Mouse (Mus musculus): ENCODE measurements around the gene Cyp2g1. TPM values are rescaled to one million over a fixed set of nuclear protein-coding genes. Genes with fewer than 3 reads are reported as not detected.
"Not testable (repeated sequence)": the region's sequence is repeated elsewhere in the genome, so short reads cannot be mapped to it uniquely, and the experiment has no call there.

Cyp2g1 gene
- not detected for total RNA-seq (2021)

DNA sequence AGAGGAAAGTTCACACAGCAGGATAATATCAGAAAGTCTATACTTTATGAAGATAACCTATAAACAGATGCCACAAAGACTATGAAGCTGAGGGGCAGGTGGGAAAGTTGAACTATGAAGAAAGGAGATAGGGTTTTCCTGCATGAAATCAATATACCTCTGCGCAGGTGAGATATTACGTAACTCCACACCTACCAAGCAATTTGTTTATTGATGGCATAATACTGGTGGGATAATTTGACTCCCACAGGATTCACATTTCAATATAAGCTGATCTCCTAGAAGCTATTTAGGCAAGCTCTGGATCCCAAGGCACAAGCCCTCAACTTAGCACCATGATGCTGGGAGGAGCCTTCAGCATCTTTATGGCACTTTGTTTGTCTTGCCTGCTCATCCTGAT lies at the start of gene Cyp2g1:
Gene Cyp2g1 (plus strand): TSS at position 301 of the 400 bp plus-strand sequence.
- intact Hi-C loops (cut with DNase I), result no loop called here
- no peak for DNase-seq (ENCODE audit: low spot score in 2 of 2)

- intact Hi-C loops (cut with DNase I), result no loop called here
- no peak for DNase-seq (ENCODE audit: low spot score in 2 of 2)
Observed at GRCm38 (mm10) chr7:26767084-26767483, 41.6 kb upstream of the Cyp2g1 start.

DNA sequence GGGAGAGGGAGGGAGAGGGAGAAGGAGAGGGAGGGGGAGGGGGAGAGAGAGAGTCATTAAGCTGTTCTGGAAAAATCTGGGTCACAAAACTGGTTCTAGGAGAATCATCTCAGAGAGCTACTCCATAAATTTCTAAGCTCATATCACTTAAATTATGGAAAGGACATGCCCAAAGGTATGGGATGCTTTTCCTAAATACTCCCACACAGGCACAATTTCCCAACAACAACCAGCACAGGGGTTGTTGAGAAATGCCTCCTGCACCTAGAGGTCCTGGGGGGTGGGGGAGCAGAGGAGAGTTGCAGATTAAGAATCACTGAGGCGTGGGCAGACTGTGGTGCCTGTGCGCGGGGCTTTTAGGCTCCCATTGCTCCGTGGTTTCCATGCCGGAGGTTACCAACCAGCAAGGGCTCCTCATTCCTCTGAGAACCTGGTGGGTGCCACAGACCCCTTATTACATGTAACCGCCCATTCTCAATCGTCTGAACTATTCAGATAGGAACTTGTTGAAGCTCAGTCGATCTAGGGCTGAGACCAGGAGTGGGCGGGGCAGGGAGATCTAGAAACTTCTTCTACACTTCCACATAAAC lies 38.7 kb upstream of the Cyp2g1 start:
- intact Hi-C loops (cut with DNase I), result no loop called here
- no peak for DNase-seq (ENCODE audit: low spot score in 2 of 2)

DNA sequence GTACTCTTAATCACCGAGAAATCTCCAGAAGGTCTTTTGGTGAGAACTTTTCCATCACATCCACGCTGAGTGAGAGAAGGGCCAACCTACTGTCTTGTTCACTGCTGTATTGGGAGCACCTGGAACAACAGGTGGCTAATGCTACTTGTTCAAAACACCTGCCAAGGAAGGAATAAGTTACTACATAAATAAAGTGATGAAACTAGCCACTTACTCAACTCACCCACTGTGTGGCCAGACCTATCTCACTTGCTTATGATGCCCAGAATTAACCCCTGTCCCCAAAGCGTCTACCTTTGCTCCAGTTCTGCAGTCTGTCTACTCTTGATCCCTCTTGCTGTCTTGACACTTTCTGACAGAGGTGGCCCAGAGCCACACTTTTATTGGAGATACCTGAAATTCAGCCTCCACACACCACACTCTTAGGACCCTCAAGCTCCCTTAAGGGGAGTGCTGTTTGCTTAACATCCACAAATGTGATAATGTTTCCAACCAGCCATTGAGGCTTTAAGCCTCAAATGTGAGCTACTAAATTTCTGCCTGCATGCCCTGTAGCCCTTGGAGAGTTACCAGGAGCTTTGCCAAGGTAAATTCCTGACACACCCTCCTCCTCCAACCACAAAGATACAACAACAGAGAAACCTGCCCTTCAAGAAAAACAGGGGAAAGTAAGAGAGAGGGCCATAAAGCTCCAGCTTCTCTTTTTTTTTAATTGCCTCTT lies 35.7 kb upstream of the Cyp2g1 start:
- intact Hi-C loops (cut with DNase I), result no loop called here
- DNase-seq (ENCODE audit: low spot score in 2 of 2), result no peak

DNA sequence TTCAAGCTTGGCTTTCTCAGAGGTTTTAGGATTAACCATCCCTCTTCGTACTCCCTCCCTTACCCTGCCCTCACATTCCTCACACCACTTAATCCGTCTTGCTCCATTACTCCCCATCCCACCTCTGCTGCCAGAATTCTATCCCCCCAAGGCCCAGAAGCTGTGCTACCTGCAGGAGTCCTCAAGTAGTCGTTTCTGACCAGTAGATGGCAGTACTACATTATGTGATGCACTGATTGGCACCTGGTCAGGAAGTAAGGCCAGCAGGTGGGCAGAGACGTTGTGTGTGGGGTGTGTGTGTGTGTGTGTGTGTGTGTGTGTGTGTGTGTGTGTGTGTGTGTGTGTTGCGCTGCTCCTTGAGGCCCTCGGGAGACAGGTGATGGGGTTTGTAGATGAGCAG lies 32.8 kb upstream of the Cyp2g1 start:
- intact Hi-C loops (cut with DNase I), result loop anchor here (5.0 kb wide), 1 partner anchor 351 kb away; no protein-coding TSS in a partner anchor
- peak in 1 of 2 experiments; percentile 5 for DNase-seq (ENCODE audit: low spot score in 2 of 2)

DNA sequence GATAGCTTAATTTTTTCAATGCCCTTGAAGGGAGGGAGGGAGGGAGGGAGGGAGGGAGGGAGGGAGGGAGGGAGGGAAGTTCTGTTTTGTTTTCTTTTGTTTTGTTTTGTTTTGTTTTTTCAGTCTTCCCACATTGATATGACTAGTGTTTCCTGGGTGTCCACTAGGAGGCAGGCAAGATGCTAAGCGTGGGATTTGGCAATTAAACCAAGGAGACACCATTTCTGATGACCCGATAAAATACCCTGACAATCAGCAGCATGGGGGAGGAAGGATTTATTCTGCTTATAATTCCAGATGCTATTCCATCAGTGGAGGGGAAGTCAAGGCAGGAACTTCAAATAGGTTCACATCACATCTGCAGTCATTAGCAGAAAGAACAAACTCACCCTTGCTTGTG lies 30.9 kb upstream of the Cyp2g1 start:
- intact Hi-C loops (cut with DNase I), result loop anchor here (5.0 kb wide), 1 partner anchor 349 kb away; no protein-coding TSS in a partner anchor
- no peak for DNase-seq (ENCODE audit: low spot score in 2 of 2)

DNA sequence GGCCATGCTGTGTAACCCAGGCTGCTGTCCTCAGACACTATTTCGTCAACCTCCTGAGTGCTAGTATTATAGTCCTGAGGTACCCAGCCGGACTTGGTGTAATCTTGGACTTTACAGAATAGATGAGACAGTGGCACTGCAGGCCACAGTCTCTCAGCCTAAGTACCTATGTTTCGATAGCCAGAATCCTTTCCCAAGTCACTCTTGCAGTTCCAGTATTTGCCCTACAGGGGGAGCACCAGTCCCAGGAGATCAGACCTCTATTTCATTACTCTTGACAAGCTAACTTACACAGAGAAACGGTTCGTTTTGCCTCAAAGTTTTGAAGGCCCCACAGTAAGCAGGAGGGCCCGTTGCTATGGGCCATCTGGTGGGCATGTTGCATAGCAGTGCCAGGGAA lies 30.2 kb upstream of the Cyp2g1 start:
- peak; percentile 6 to 55 for DNase-seq (ENCODE audit: low spot score in 2 of 2)
- intact Hi-C loops (cut with DNase I), result loop anchor here (5.0 kb wide), 1 partner anchor 349 kb away; no protein-coding TSS in a partner anchor

DNA sequence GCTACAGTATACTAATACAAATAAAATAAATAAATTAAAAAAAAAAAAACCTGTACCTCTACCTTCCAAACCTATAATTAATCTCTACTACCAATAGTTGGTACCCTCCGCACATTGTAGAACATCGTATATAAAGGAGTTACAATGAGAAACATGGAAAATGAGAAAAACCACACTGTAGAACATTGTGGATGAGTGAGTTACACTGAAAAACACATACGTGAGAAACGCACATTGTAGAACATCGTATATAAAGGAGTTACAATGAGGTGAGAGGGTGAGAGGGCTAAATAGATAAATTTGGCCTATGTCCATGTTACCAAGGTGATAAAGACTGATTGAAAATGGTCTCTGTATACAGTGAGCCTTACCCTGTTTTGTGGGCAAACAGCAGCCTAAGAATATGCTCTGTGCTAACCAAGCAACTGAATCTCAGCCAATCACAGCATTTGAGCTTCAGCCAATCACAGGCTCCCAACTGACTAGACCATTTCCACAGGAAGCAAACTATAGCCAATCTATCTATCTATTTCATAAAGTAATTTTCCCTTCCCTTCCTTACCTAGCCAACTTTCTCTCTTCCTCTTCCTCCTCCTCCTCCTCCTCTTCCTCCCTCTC lies 28.8 kb upstream of the Cyp2g1 start:
- peak; percentile 11 to 20 for DNase-seq (ENCODE audit: low spot score in 2 of 2)
- intact Hi-C loops (cut with DNase I), result loop anchor here (5.0 kb wide), 1 partner anchor 347 kb away; no protein-coding TSS in a partner anchor

- DNase-seq (ENCODE audit: low spot score in 2 of 2), result peak; percentile 11 to 43
- intact Hi-C loops (cut with DNase I), result no loop called here
Observed at GRCm38 (mm10) chr7:26780510-26780909, 28.2 kb upstream of the Cyp2g1 start.

DNA sequence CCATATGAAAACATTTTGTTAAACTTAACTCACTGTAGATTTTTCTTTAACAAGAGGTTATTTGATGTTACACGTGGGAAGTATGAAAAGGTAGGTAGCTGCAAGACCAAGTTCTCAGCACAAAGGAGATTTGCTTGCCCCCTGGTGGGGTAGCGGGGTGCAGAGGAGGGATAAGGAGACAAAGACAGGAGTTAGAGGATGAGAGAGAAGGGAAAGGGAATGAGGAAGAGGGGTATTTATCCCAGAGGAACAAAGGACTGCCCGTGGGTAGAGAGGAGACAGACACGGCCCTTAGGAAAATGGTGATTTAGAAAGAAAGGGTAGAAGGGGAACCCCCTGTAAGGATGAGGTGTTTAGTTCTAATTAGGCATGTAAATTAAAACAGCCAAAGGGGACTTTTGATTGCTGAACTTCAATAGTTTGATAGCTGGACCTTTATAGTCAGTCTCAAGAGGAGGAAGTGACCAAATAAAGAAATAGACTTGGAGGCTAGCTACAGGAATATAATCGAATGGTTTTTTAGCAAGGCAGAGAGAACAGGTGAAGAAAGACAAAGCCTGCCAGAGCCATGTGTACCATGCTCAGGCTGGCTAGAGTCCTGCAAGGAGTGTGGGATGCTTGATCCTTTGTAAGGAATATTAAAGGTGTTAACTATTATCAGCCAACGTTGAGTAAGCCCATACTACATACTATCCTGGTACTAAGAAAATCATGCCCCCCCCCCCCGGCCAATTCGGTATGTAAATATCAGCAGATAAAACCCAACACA lies 27.5 kb upstream of the Cyp2g1 start:
- DNase-seq (ENCODE audit: low spot score in 2 of 2), result no peak
- intact Hi-C loops (cut with DNase I), result no loop called here

DNA sequence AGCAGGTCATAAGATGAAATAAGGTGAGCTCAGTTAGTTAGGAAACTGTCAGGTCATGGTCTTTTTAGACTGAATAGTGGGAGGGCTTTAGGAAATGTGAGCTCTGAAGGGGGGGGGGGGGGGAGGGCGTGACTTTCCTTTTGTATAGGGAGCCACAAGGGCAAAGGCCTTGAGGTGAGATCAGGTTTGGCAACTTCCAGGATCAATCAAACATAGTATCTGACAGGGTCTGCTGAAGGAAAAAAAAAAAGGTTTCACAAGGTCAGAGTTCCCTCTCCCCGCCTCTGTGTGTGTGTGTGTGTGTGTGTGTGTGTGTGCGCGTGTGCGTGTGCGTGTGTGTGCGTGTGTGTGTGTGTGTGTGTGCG lies 26.9 kb upstream of the Cyp2g1 start:
- DNase-seq (ENCODE audit: low spot score in 2 of 2), result no peak
- intact Hi-C loops (cut with DNase I), result no loop called here

DNA sequence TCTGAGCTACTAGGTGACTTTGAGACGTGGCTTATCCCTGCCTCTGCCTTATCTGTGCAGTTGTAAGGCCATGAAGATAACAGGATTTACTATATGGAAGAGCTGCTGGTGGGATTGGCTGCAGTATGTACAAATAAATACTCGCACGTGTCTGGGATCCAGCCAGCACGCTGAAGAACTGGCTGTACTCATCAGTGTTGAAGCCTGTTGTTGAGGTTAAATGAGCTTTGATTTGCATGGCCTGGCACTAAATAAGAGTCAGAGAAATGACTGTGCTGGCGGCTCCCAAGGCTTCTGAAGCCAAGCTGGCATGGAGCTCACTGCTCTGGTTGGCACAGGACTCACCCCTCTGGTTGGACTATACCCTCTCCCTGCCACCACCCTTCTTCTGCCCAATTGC lies 25.5 kb upstream of the Cyp2g1 start:
- no peak for DNase-seq (ENCODE audit: low spot score in 2 of 2)
- intact Hi-C loops (cut with DNase I), result no loop called here

GRCm38 (mm10) chr7:26786013-26786412 lies 22.7 kb upstream of the Cyp2g1 start:
- DNase-seq (ENCODE audit: low spot score in 2 of 2); intact Hi-C loops (cut with DNase I): not testable (repeated sequence)

GRCm38 (mm10) chr7:26789984-26790383 lies 18.7 kb upstream of the Cyp2g1 start:
- intact Hi-C loops (cut with DNase I), result no loop called here
- no peak for DNase-seq (ENCODE audit: low spot score in 2 of 2)

GRCm38 (mm10) chr7:26800104-26800503 lies 8.6 kb upstream of the Cyp2g1 start:
- intact Hi-C loops (cut with DNase I), result no loop called here
- no peak for DNase-seq (ENCODE audit: low spot score in 2 of 2)

DNA sequence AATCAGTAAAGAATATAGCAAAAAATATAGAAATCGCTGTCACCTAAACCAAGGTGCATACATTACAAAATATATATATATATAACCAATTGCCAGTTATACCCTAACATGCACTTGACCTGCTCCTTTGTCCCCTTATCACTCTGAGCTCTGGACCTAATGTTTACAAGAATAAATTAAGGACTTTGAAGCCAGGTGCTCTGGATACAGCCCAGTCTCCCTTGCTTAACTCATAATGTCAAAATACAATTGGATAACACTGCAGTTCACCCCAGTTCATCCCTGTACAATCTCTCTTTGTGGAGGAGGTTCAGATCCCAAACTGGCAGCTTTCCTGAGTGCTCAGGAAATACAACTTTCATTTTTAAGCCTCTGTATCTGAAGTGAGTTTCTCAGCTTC lies 7.7 kb upstream of the Cyp2g1 start:
- intact Hi-C loops (cut with DNase I), result no loop called here
- DNase-seq (ENCODE audit: low spot score in 2 of 2), result no peak

- intact Hi-C loops (cut with DNase I); DNase-seq (ENCODE audit: low spot score in 2 of 2): not testable (repeated sequence)
Observed at GRCm38 (mm10) chr7:26831556-26832292, 23.0 kb downstream of the Cyp2g1 start.

- intact Hi-C loops (cut with DNase I); DNase-seq (ENCODE audit: low spot score in 2 of 2): not testable (repeated sequence)
Observed at GRCm38 (mm10) chr7:26832668-26833067, 24.0 kb downstream of the Cyp2g1 start.

- DNase-seq (ENCODE audit: low spot score in 2 of 2); intact Hi-C loops (cut with DNase I): not testable (repeated sequence)
Observed at GRCm38 (mm10) chr7:26835059-26835458, 26.4 kb downstream of the Cyp2g1 start, which contains the start of gene Cyp2a5. Gene Cyp2a5, plus strand, starts transcription at chr7:26835305.

All from left cerebral cortex, postnatal 25 days (tissue).